Mouse (Mus musculus) brown adipose tissue, adult 24 weeks (tissue): ENCODE measurements around the gene Wdfy3. TPM values are rescaled to one million over a fixed set of nuclear protein-coding genes. Genes with fewer than 3 reads are reported as not detected.

Experiments
- H3K27ac ChIP-seq: fragments of 200-500 bp; replicated peaks from 2 replicates; pipeline ENCODE4 v1.5.1; 2012; ENCODE audit warnings: low read depth, mild to moderate bottlenecking, low read length
- H3K4me1 ChIP-seq: fragments of 200-500 bp; 2 replicates; pipeline ENCODE4 v1.6.1; 2012; ENCODE audit warnings: low read length, mixed read lengths; ENCODE audit not compliant: control insufficient read depth, insufficient read depth, insufficient read length
- H3K4me3 ChIP-seq: fragments of 200-500 bp; 2 replicates; pipeline ENCODE4 v1.5.1; 2012; ENCODE audit warnings: low read depth, mild to moderate bottlenecking, low read length, moderate library complexity; ENCODE audit not compliant: insufficient read depth
- polyA plus RNA-seq: library from polyadenylated mRNA; stranded (reverse); fragments of >200 nt; gene quantifications from 2 replicates; pipeline ENCODE4 v1.2.4, GENCODE M21; 2012; ENCODE audit not compliant: missing spikeins, insufficient read depth, insufficient read length

The Wdfy3 gene
- polyA plus RNA-seq, 1 experiment: 9.1 TPM

DNA sequence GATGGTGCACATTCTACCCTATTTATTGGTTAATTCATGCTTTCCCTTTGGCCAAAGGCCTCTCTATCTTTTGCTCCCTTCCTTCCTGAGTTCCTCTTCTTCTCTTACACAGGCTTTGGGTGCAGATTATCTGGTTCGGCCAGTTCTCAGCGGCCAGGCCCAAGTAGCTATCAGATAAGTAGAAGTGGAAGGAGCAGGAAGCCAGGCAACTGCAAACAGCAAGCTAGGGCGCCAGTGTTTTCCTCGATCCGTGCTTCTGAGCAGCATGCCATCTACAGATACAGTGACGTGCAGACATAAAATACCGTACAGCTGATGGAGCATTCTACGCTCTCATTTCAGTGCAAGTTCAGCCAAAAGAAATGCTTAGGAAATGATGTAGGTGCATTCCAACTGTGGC is 24.5 kb downstream of the Wdfy3 start:
- H3K4me3 ChIP-seq: no peak overlapping the region
- peaks cover 9% of the 10 kb centered on the region for H3K4me1 ChIP-seq
- H3K27ac ChIP-seq: no peak overlapping the region

DNA sequence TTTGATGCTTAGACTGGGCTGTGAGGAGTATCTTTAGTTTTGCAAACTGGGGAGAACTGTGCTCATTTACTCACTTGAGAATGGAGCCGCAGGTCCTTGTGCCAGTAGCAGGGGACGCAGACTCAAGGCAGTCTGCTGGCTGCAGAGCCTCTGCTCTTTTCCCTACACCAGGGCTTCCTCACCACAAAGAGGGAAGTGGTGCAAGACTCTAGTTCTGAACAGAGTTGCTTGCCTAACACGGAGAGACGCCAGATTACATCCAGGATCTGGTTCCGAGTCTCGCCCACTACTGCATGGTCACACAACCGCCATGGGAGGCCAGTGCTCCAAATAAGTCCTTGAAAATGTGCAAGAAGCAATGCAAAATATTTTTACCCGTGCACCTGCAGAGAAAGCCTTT is 36.4 kb downstream of the Wdfy3 start:
- Histone ChIP-seq H3K4me1 (no peaks in the 10 kb centered on the region), H3K27ac (no peak overlapping the region), H3K4me3 (no peak overlapping the region)

DNA sequence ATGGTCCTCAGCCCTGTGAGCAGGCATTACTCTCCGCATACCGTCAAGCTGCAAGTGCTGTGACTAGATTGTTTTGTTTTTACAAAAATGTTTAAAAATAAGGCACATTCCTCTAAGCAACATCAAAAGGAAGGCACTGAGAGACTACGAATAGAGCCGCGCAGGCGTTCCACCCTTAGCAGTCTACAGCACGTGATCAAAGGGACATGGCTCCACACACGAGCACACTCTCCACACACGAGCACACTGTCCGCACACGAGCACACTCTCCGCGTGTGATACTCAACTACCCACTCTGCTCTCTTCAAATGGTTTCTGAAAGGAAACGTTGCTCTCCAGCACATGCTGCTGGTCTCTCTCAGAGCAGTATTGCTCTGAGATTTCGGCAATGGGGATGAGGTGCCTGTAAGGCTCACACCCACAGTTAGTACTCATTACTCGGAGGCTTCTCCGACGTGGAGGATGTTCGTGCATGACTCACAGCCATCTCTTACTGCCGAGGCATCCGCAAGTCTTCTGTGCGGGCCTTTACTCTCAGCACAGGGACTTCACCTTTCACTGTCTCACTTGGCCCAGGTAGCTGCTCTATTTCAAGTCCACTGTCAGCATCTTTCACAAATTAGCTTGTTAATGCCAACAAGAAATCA is 37.0 kb downstream of the Wdfy3 start:
- Histone ChIP-seq H3K27ac (no peak overlapping the region), H3K4me3 (no peak overlapping the region), H3K4me1 (no peaks in the 10 kb centered on the region)

DNA sequence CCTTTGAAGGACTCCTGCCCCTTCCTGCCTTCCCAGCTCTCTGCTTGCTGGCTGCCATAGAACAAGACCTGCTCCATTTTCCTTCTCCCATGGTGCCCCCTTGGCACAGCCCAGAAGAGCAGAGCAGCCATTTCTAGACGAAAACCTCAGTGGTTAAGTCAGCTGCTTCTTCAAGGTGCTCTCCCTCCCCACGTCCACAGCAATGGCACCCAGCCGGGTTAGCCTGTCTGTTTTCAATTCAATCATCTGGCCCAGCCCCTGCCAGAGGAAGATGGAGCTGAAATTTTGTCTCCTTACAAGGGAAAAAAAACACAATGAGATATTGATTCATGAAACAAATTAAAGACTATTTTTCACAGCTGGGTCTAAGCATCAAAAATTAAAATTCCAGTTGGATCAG is 37.5 kb downstream of the Wdfy3 start:
- H3K4me3 ChIP-seq: no peak overlapping the region
- no peaks in the 10 kb centered on the region for H3K4me1 ChIP-seq
- H3K27ac ChIP-seq: no peak overlapping the region

DNA sequence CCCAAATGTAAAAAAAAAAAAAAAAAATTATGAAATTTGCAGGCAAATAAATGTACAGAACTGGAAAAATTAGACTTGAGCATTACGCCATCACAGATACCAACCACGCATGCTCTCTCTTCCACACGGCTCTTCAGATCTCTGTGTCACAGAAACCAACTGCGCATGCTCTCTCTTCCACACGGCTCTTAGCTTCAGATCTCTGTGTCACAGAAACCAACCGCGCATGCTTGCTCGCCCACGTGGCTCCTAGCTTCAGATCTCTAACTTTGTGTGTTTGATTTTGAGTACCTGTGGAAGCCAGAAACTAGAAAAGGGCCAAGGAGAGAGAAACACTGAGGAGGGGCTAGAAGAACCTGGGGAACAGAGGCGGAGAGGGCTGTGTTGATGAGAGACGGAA is 46.3 kb downstream of the Wdfy3 start:
- Histone ChIP-seq H3K4me1 (no peaks in the 10 kb centered on the region), H3K27ac (no peak overlapping the region), H3K4me3 (no peak overlapping the region)

DNA sequence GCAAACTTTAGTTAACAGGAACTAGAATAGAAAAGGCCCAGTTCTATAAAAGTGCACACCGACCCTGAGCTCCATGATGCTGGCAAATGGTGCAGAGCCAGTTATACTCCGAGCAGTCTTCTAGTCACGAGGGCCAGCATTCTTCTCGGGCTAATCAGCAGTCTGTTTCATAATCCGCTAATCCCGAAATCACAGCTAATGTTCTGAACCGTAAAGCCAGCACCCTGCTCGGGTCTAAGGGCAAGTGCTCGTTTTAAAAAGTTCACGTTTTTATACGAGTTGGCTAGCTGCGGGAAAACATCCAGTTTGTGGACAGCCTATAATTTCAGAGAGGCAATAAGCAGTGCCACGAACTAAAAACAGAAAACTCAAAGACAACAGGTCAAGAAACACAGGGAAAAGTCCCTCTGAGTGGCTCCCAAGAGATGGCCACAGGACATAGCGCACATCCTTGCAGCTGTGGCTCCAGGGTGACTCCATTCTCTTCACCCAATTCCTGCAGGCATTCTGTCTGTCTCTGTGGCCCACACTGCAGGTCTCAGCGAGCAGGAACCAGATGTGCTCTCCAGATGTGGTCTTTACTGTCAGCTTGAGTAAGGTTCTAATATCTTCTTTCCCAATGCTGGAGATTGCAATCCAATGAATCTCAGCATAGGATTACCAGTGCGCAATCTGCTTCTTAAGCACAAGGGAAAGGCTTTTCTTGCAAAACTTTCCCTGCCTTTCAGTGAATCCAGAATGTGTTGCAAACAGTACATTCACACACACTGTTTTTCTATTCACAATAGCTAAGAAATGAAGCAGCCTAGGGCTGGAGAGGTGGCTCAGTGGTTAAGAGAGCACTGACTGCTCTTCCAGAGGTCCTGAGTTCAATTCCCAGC is 47.5 kb downstream of the Wdfy3 start:
- Histone ChIP-seq H3K4me3 (no peak overlapping the region), H3K4me1 (no peaks in the 10 kb centered on the region), H3K27ac (no peak overlapping the region)

DNA sequence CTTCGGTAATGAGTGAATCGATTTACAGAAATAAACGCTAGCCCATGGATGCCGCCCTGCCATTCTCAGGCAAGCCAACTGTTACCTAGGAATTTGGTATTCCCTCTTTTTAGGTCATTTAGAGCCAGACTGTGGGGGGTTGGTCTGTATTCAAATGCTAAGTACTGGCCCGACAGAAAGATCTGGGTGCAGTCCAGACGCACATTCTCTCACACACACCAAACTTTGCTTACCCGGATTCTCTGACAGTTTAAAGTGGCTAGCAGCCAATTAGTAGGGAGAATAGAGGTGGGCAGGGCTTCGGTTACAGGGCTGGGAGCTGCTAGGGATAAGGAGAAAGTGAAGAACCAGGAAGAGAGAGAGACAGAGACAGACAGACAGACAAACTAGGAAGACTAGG is 55.5 kb downstream of the Wdfy3 start:
- H3K27ac ChIP-seq: no peak overlapping the region

DNA sequence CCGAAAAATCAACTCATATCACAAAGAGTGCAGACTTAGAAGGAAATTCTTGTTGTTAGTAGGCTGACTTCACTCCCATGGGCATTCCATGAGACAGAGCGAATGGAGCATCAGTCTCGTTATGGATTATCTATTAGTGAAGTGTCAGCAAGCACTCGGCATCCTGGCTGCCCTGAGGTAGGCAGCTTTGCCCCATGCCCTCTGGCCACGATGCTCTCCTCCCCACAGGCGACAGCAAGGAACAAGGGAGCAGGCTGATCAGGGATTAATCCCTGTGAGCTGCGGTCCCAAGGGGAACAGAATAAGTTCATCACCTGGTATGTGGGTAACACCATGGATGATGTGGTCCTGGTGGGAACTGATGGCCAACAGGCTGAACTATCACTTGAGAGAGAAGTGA is 55.9 kb downstream of the Wdfy3 start:
- Histone ChIP-seq H3K4me1 (peaks cover 4% of the 10 kb centered on the region; the same call in 1 of the 2 replicates), H3K4me3 (no peak overlapping the region), H3K27ac (no peak overlapping the region)

More for the DNA sequence above, 55.5 kb downstream of the Wdfy3 start:
- peaks cover 4% of the 10 kb centered on the region; the same call in 1 of the 2 replicates for H3K4me1 ChIP-seq
- no peak overlapping the region for H3K4me3 ChIP-seq

DNA sequence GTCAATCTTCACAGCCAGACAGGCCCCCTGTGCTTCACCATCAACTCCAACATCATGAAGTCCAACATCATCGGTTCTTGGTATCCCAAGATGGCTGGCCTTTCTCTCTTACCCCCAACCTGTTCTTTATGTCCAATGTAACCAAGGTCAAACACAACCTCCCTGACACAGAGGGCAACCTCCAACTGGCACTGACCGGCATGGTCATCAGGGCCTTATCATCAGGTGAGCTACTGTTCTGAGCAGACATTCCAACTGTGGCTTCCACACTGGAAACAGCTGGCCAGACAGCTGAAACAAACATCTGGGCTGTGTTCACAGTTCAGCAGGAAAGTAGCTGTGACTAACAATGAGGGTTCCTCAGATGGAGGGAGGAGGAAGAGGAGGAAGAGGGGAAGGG is 58.8 kb downstream of the Wdfy3 start:
- no peak overlapping the region for H3K27ac ChIP-seq
- H3K4me3 ChIP-seq: no peak overlapping the region
- H3K4me1 ChIP-seq: peaks cover 6% of the 10 kb centered on the region; the same call in 1 of the 2 replicates

DNA sequence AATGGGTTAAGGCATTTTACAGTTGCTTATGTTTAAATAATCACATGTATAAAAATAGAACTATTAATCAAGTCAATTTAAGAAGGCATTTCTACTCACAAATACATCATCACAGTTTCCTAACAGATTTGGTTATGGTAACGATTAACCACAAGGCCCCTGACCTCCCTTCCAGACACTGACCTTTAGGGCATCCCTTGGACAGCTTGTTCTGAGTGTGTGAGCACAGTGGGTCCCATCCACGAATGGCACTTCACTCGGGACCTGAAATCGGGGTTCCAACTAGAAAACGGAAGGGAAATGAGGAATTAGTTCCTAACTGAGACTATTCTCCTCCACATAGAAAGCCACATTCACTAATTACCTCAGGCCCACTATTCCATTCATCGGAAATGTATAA is 60.1 kb downstream of the Wdfy3 start:
- Histone ChIP-seq H3K4me1 (peaks cover 6% of the 10 kb centered on the region; the same call in 1 of the 2 replicates), H3K4me3 (no peak overlapping the region), H3K27ac (no peak overlapping the region)

DNA sequence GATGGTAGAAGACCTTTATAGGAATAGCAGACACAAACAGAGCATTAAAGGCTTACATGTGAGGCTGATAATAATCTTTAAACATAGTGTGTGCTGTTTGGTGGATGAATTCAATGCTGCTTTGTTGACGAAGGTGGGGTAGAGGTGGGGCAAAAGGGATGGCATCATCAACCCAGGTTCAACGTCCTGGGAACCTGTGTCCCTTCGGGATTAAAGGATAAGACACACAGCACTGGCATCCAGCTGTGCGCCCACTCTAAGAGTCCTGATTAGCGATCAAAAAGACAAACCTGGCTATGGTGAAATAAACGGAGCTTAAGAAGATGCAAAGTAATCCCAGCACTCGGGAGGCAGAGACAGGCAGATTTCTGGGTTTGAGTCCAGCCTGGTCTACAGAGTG is 61.0 kb downstream of the Wdfy3 start:
- H3K27ac ChIP-seq: no peak overlapping the region
- H3K4me3 ChIP-seq: no peak overlapping the region
- peaks cover 8% of the 10 kb centered on the region for H3K4me1 ChIP-seq

DNA sequence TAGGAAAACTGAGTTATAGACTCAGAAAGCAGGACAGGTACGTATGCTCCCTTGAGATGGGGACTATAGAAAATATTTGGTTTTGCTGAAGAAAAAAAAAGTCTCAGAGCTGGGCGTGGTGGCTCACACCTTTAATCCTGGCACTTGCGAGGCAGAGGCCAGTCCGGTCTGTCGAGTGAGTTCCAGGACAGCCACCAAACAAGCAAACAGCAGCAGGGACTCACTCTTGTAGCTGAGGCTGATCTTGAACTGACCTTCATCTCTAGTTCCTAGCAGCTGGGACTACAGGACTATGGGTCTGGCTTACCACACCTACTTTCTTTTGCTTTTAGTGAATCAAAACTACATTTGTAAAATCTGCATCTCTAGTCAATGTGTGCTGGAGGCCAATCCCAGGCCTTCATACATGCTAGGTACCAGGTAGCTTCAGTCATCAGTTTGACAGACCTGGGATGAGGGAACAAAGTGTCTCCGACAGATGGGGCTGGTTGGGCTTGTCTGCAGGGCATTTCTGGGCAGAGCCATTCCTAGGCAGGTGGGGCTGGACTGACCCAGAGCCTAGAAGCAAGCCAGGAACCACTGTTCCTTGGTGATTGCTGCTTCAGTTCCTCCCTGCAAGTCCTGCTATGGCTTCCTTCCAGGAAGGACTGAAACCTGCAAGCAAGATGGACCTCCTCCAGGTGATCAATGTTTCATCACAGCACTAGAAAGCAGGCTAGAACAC is 63.3 kb downstream of the Wdfy3 start:
- H3K4me1 ChIP-seq: peaks cover 15% of the 10 kb centered on the region
- no peak overlapping the region for H3K4me3 ChIP-seq
- no peak overlapping the region for H3K27ac ChIP-seq

DNA sequence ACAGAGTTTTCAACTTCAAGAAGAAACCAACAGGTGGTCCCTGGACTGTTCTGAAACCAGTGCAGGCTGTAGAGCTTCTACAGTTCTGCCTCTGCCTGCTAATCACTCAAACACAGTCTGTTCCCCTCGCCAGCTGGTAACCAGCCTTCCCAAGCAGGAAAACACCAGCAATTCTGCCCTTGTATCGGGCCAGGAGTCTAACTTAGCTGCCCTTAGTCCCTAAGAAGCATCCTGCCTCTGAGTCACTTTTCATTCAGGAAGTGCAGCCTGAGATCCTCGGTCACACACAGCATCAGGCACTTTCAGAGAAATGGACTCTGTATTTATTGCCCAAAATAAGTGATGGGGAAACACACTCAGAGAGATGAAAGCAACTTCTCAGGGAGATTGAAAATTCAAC is 66.3 kb downstream of the Wdfy3 start:
- peaks cover 11% of the 10 kb centered on the region for H3K4me1 ChIP-seq
- H3K4me3 ChIP-seq: no peak overlapping the region
- 0 out of 2 replicates have a peak overlapping the region, but pooled peaks have one; percentile 45 for H3K27ac ChIP-seq

DNA sequence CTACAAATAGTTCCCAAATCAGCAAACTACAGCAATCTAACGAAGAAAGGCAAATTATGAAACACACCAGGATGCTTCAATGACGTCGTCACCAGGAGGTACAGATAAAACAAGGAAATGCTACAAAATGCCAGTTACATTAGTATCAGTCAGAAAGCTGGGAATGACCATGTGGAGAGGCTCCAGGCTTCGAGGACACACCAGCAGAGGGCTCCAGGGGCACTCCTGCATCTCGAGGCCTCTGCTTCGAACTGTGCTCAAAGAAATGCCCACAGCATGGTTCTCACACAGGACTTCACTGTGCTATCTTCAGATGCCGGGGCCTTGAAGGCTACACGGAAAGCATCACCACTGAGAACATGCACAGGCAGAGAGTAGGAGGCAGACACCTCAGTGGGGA is 68.7 kb downstream of the Wdfy3 start:
- Histone ChIP-seq H3K4me3 (no peak overlapping the region), H3K27ac (no peak overlapping the region), H3K4me1 (peaks cover 12% of the 10 kb centered on the region)

DNA sequence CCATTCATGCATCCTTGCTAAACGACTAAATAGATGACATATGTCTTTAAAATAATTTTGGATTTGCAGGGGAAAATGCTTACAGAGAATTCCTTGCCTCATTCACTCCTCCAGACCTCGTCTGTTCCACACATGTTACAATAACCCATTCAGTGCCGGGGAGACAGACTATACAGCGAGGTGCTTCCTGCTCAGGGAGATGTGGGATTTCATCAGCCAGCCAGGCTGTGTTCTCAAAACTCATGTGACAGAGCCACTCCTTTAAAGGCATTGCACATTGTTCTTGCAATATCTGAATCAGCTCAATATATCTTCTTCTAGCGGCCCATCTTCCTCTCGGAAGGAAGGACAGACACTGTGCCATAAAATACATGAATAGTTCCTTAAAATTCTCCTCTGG is 70.8 kb downstream of the Wdfy3 start:
- Histone ChIP-seq H3K27ac (no peak overlapping the region), H3K4me1 (peaks cover 12% of the 10 kb centered on the region), H3K4me3 (no peak overlapping the region)
